Mouse (Mus musculus) E14TG2a.4 (cell line): ENCODE data around the gene Oip5.

Experiments
- CTCF ChIP-seq: conservative IDR thresholded peaks from 2 replicates; pipeline ENCODE4 v1.5.1; 2014; ENCODE audit warnings: low read length
- POU5F1 ChIP-seq: IDR thresholded peaks from 2 replicates; pipeline ENCODE4 v1.6.1; 2014; ENCODE audit warnings: low read length, borderline replicate concordance

DNA sequence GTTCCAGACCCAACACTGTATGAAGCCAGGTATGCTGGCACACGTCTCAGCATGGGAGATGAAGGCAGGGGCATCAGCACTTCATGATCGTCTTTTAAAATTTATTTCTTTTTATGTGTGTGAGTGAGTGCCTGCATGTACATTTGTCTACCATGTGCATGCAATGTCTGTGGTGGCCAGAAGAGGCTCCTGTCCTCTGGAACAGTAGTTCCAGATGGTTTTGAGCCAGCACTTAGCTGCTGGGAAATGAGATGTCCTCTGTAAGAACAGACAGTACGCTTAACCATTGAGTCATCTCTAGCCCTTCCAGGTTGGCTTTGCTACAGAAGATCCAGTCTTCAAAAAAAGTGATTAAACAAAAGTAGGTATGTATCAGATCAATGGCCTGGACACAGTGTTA, 27.0 kb downstream of the Oip5 start:
- TF ChIP-seq CTCF (no peak), POU5F1 (no peak)
